Mouse (Mus musculus) c-Kit-positive CD71-positive TER-119-negative erythroid progenitor cells, embryonic 14.5 days (primary cell): ENCODE data around the gene Lmo1.
A peak's percentile ranks its signal among the peaks of the same experiment; 100 is the strongest.
"Not testable (repeated sequence)": the region's sequence is repeated elsewhere in the genome, so short reads cannot be mapped to it uniquely, and the experiment has no call there.

Experiments
- DNase-seq: peaks from one replicate; pipeline ENCODE4 v3.0.0-alpha.2; 2013; ENCODE audit warnings: low read depth

The Lmo1 gene

DNA sequence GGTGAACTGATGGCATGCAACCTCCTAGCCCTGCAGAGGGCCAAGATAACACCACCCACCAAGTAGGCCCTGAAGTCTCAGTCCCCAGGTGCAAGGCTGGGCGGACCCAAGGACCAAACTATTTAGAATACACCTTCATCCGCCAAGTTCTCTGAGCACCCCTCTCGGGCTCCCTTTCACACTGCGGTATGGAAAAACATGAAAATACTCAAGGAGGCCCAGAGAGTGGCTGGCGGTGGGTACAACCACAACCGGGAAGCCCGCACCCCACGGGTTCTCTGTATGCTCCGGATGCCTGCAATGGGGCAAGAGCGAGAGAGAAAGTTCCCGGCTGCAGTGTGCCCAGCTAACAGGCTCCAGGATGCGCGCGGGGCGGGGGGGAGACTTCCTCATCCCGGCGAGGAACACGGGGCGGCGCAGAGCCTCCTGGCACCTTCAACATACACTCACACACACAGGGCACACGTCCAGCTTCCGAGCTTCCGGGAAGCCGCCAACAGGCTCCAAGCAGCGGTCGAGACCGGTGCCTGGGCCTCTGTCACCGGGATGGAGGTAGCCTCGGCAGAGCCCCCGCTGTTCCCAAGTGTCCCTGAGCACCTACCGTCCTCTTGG lies 564 bp downstream of the Lmo1 start:
- DNase-seq, result no peak

GRCm38 (mm10) chr7:109171874-109172273 lies 3.1 kb downstream of the Lmo1 start:
- no peak for DNase-seq

DNA sequence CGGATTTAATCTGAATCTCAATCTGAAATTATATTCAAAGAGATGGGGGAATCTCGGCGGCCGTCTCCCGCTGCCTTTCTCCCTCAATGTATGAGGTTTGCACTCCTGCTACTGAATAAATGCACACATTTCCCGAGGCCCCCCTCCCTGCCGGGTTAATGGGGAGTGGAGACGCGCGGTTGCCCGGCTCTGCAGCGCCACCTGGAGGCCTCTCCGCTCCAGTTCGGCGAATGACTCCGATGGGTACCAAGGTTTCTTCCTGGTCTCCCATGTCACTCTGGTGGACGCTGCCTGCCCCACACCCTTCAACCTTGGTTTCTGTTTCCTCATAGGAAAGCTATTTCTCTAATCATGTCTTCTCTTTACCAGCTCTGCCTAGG lies 4.6 kb downstream of the Lmo1 start:
- DNase-seq, result peak; percentile 31

- DNase-seq, result no peak
These were observed 5.2 kb downstream of the Lmo1 start for GRCm38 (mm10) chr7:109169505-109170440.

- no peak for DNase-seq
These were observed 6.3 kb downstream of the Lmo1 start for GRCm38 (mm10) chr7:109168716-109169115.

DNA sequence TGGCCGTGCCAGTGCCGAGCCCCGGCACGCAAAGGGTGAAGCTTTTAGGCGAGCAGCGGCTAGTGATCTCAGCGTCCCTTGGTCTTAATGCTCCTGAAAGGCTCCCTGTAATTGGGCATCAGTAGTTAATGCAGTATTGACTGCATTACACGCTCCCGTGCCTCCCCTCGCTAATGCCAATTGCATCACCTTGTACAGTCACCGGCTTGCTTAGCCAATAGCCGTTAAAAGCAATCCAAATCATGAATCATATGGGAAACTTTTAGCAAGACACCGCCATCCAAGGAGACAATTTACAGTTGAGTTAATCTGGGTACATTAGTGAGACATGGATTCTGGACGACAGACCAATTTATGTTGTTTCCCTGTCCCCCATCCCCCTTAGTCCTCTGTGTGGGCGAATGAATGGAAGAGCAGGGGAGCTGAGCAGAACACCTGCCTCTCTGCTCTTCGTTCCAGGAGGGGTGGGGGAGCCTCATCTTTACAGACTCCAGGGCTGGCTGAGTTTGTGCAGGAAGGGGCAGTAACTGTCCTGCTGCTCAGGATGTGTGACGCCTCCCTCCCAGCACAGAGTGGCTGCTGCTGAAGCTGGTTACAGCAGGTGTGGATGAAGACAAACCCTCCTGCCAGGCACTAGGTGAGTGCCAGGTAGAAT lies 8.9 kb downstream of the Lmo1 start:
- no peak for DNase-seq

- DNase-seq, result no peak
These were observed 20.7 kb downstream of the Lmo1 start for GRCm38 (mm10) chr7:109154331-109154730.

DNA sequence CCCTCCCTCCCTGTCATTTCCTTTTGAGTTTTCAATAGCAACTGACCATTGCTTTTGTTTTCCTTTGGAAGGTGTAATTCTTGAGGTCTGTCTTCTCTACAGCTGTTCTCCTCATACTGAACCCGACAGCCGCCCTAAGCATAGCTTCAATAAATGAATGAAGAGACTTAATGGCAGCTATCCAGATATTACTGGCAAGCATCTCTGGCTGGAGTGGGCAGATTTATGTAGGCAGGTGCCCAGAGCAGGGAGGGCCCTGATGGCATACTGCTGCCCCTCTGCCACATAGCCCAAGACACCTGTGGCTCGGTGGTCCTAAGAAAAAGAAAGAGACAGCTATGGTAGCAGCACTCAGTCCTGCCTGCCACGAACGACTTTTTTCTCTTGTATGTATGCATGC lies 21.5 kb downstream of the Lmo1 start:
- no peak for DNase-seq

- DNase-seq, result no peak
These were observed 23.9 kb downstream of the Lmo1 start for GRCm38 (mm10) chr7:109151088-109151487.

- DNase-seq, result no peak
These were observed 29.8 kb downstream of the Lmo1 start for GRCm38 (mm10) chr7:109145211-109145610.

DNA sequence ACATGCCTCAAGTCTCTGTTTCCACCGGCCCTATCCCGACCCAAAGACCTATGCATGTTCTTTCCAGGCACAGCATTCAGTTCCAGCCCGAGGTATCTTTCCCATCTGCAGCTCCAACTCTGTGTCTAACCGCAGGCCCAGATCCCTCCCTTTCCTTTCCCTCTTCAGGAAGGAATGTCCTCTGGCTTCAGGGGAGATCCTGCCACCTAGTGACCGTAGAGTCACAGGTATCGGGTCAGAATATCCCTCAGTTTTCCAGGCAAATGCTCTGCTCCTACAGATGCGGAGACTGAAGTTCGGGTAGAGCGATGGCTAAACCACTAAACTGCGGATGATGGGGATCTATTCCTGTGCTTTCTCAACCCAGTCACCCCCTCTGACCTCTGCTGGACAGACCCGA lies 30.3 kb downstream of the Lmo1 start:
- DNase-seq, result no peak

DNA sequence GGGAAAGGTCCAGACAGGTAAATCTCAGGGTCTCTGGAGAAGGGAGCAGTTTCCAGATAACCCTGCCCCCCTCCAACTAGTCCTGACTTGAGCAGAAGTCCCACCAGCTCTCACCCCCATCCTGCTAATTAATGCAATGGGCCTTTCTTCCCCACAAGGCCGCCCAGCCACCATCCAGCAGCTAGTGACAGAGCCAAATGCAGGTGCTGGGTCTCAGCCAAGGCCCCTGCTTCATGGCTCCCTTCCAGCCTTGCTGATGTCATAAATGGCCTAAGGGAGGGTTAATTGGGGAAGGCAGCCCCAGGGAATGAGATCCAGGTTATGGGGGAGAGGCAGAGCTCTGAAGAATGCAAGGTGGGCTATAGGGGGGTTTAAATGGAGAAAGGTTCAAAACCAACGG lies 32.4 kb downstream of the Lmo1 start:
- no peak for DNase-seq

DNA sequence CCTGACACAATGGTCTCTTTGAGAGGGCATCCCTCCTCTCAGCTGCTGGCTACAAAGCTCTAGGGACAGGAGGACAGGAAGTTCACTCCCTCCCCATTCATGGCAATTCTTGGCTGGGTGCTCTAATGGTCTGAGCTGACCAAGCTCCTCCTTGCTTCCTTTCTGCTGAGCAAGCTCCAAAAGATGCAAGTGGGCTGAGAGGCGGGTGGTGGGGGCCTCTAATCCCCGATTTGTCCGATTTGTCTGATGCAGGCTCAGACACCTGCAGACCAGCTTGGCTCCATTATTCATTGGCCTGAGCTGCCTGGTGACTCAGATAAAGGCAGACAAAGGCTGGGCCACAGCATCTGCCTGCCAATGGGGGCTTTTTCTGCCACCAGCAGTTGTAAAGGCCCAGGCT lies 33.3 kb downstream of the Lmo1 start:
- DNase-seq, result no peak

- DNase-seq, result no peak
These were observed 34.0 kb downstream of the Lmo1 start for GRCm38 (mm10) chr7:109141054-109141453.

GRCm38 (mm10) chr7:109139405-109139804 lies 35.6 kb downstream of the Lmo1 start:
- DNase-seq, result peak; percentile 76

- DNase-seq, result no peak
These were observed 37.6 kb downstream of the Lmo1 start for GRCm38 (mm10) chr7:109137441-109137840.

DNA sequence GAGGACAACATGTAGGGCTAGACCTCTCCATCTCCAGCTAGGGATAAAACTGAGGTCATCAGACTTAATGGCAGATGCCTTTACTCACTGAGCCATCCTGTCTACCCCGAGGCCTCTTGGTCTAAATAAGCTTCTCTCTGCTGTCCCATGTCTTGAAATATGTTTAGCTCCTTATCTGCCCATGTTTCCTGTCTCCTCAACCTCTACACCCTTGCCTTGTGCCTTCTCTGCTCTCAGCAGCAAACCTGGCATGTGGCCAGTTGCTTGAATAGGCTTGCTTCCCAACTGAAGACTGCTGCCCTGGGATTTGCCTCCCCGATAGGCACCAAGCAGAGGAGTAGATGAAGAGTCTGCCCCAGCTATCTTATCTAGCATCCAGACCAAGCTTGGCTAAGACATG lies 43.4 kb downstream of the Lmo1 start:
- no peak for DNase-seq

- no peak for DNase-seq
These were observed 44.9 kb downstream of the Lmo1 start for GRCm38 (mm10) chr7:109129946-109130686.

GRCm38 (mm10) chr7:109129442-109129841 lies 45.6 kb downstream of the Lmo1 start:
- no peak for DNase-seq

DNA sequence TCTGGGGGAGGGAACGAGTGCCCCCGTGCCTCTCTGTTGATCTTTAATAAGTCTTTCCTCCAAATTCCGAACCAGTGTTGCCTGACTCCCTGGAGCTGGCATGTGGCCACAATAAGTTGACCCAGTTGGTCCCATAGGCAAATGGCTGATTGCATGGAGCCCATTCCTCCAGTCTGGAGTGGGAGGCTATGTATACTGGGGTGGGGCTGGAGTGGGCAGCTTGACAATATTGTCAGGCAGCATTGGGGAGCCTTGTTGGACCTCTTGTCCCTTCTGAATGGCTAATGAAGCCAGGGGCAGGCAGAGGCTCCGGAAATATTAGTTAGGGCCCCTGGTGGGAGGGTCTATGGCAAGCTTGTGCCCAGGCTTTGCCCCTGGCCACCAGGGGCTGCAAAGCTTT lies 59.1 kb downstream of the Lmo1 start:
- no peak for DNase-seq

- not testable (repeated sequence) for DNase-seq
These were observed 59.5 kb downstream of the Lmo1 start for GRCm38 (mm10) chr7:109115488-109115887.

DNA sequence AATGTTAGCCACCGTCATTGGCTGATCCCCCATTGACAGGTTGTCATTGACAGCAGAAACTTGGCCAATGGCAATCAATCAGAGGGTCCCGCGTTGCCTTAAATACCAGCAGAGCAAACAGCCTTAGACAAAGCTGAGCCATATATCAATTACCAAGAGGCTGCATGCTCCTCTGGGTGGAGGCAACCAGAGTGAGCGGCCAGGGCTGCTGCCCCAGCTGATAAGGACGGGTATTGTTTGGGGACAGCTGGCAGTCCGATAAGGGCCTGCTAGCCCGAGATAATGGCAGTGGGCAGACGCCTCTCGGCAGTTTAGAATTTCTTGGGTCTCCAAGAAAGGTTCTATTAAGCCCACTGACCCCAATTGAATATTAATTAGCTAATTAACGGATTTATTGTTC lies 60.1 kb downstream of the Lmo1 start:
- peak; percentile 90 for DNase-seq
